Mouse (Mus musculus): ENCODE results near the gene Gipc2.

GRCm38 (mm10) chr3:152158344-152159291 lies 7.4 kb downstream of the Gipc2 start:
- TF ChIP-seq CTCF (IDR thresholded peaks at IDR 0.05; ENCODE audit: borderline replicate concordance, insufficient read depth, low read depth, low read length) (no peak), POLR2A (IDR thresholded peaks at IDR 0.05; ENCODE audit: borderline replicate concordance, insufficient read depth, low read length) (no peak)

Measured in cerebellum, adult 2 months (tissue).